Mouse (Mus musculus) spleen, adult 2 months (tissue): ENCODE data around the gene Pde8b. TPM values are rescaled to one million over a fixed set of nuclear protein-coding genes. Genes with fewer than 3 reads are reported as not detected.
"Not testable (repeated sequence)": the region's sequence is repeated elsewhere in the genome, so short reads cannot be mapped to it uniquely, and the experiment has no call there.

Experiments used
- DNase-seq, 2 experiments: peaks; one replicate each; pipeline versions ENCODE4 v3.0.0 to v3.0.0-alpha.2; 2012 to 2021; ENCODE audit warnings: low spot score in 2 of 2, low read depth in 1 of 2
- H3K27ac ChIP-seq: fragments of 200-500 bp; 2 replicates; pipeline ENCODE4 v1.5.1; 2012; ENCODE audit warnings: low read length, inconsistent platforms; ENCODE audit not compliant: insufficient read depth
- H3K27me3 ChIP-seq: fragments of 200-500 bp; 2 replicates; pipeline ENCODE4 v1.6.1; 2012; ENCODE audit warnings: mild to moderate bottlenecking, moderate library complexity, low read length, inconsistent platforms; ENCODE audit not compliant: control insufficient read depth, insufficient read depth
- H3K36me3 ChIP-seq: fragments of 200-500 bp; 2 replicates; pipeline ENCODE4 v1.6.1; 2012; ENCODE audit warnings: mild to moderate bottlenecking, low read length, inconsistent platforms; ENCODE audit not compliant: control insufficient read depth, insufficient read depth
- H3K4me1 ChIP-seq: fragments of 200-500 bp; 2 replicates; pipeline ENCODE4 v1.6.1; 2011; ENCODE audit warnings: inconsistent platforms; ENCODE audit not compliant: control insufficient read depth, insufficient read depth, insufficient read length
- H3K4me3 ChIP-seq: fragments of 200-500 bp; 2 replicates; pipeline ENCODE4 v1.5.1; 2011; ENCODE audit warnings: mild to moderate bottlenecking, inconsistent platforms; ENCODE audit not compliant: insufficient read depth, insufficient read length; ENCODE audit errors: extremely low read depth
- CTCF ChIP-seq: fragments of 200-500 bp; IDR thresholded peaks from 2 replicates; pipeline ENCODE4 v1.5.1; 2011; ENCODE audit warnings: mild to moderate bottlenecking, inconsistent platforms; ENCODE audit not compliant: insufficient read depth, insufficient read length, insufficient replicate concordance; ENCODE audit errors: extremely low read depth
- POLR2A ChIP-seq: fragments of 200-500 bp; IDR thresholded peaks from 2 replicates; pipeline ENCODE4 v1.6.1; 2011; ENCODE audit warnings: low read depth, low read length, inconsistent platforms
- WGBS: fragments of 180-500 bp; shearing (Covaris S2); methylation state at CpG from one replicate; pipeline ENCODE4 v1.1.7; 2018; 5-methylcytosine and 5-hydroxymethylcytosine counted together
- polyA plus RNA-seq: library from polyadenylated mRNA; depleted of rRNA; stranded (reverse); fragments of >200 nt; gene quantifications from 2 replicates; pipeline ENCODE4 v1.2.3, GENCODE M21; 2012

Pde8b gene
- polyA plus RNA-seq, 1 experiment, result 0.71 TPM

- no peaks in the 10 kb centered on the region for H3K27me3 ChIP-seq
- no peaks in the 10 kb centered on the region for H3K4me1 ChIP-seq
- DNase-seq, result no peak
- no peaks in the 10 kb centered on the region for H3K36me3 ChIP-seq
- no peak overlapping the region for H3K27ac ChIP-seq
- H3K4me3 ChIP-seq, result no peak overlapping the region
- TF ChIP-seq POLR2A (no peak), CTCF (no peak)
- whole genome bisulfite sequencing, result 87% methylated on average over 8 of the region's 8 CpGs
Observed at GRCm38 (mm10) chr13:95235261-95235660, 14.9 kb downstream of the Pde8b start.

- no peak for DNase-seq
- Histone ChIP-seq H3K36me3 (no peaks in the 10 kb centered on the region), H3K27ac (no peak overlapping the region), H3K4me1 (no peaks in the 10 kb centered on the region), H3K4me3 (no peak overlapping the region), H3K27me3 (no peaks in the 10 kb centered on the region)
- WGBS, result 74% methylated on average over 8 of the region's 8 CpGs
- TF ChIP-seq POLR2A (no peak), CTCF (no peak)
Observed at GRCm38 (mm10) chr13:95231366-95232138, 18.6 kb downstream of the Pde8b start.

DNA sequence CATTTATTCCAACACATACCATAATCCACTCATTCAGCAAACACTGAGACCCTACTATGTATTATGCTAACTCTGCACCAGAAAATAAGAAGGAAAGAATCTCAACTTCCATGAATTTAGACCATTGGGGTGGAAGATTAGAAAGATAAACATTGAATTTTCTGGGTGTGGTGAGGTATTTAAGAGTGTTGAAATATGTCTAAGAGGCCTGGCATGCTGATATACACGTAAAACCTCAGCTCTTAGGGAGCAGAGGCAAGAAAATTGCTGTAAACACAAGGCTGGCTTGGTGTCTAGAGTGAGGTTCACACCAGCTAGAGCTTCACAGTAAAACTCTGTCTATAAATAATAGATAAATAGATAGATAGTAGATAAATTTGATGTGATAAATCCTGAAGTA lies 19.8 kb downstream of the Pde8b start:
- Histone ChIP-seq H3K4me3 (no peak overlapping the region), H3K27ac (no peak overlapping the region), H3K4me1 (no peaks in the 10 kb centered on the region), H3K36me3 (no peaks in the 10 kb centered on the region), H3K27me3 (no peaks in the 10 kb centered on the region)
- DNase-seq, result no peak
- TF ChIP-seq POLR2A (no peak), CTCF (no peak)
- 74% methylated on average over 1 of the region's 1 CpGs for WGBS

GRCm38 (mm10) chr13:95224491-95224890 lies 25.6 kb downstream of the Pde8b start:
- Histone ChIP-seq H3K27ac (no peak overlapping the region), H3K4me1 (no peaks in the 10 kb centered on the region; the same call in 1 of the 2 replicates), H3K4me3 (no peak overlapping the region), H3K27me3 (peaks cover 4% of the 10 kb centered on the region), H3K36me3 (no peaks in the 10 kb centered on the region)
- no peak for TF ChIP-seq CTCF
- no peak for TF ChIP-seq POLR2A
- 71% methylated on average over 2 of the region's 2 CpGs for WGBS
- no peak for DNase-seq

DNA sequence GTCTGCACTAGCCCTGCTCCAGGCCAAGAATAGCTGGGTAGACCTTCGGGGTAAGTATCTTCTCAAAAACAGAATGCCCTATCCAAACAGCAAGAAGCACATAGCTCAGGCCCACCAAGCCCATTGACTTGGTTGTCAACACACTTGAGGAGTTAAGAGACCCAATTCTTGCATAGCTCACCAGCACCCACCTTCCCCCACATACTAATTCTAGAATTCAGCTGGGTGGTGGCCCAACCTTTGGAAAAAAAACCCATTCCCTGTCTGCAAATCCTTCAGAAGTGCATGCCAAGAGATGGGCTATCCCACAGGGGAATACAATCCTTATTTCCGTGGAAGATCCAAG lies 26.7 kb downstream of the Pde8b start:
- H3K27me3 ChIP-seq, result peaks cover 4% of the 10 kb centered on the region
- no peaks in the 10 kb centered on the region for H3K36me3 ChIP-seq
- no peak overlapping the region for H3K27ac ChIP-seq
- 71% methylated on average over 2 of the region's 2 CpGs for WGBS
- no peaks in the 10 kb centered on the region; the same call in 1 of the 2 replicates for H3K4me1 ChIP-seq
- no peak for DNase-seq
- H3K4me3 ChIP-seq, result no peak overlapping the region
- TF ChIP-seq CTCF, result no peak
- no peak for TF ChIP-seq POLR2A

DNA sequence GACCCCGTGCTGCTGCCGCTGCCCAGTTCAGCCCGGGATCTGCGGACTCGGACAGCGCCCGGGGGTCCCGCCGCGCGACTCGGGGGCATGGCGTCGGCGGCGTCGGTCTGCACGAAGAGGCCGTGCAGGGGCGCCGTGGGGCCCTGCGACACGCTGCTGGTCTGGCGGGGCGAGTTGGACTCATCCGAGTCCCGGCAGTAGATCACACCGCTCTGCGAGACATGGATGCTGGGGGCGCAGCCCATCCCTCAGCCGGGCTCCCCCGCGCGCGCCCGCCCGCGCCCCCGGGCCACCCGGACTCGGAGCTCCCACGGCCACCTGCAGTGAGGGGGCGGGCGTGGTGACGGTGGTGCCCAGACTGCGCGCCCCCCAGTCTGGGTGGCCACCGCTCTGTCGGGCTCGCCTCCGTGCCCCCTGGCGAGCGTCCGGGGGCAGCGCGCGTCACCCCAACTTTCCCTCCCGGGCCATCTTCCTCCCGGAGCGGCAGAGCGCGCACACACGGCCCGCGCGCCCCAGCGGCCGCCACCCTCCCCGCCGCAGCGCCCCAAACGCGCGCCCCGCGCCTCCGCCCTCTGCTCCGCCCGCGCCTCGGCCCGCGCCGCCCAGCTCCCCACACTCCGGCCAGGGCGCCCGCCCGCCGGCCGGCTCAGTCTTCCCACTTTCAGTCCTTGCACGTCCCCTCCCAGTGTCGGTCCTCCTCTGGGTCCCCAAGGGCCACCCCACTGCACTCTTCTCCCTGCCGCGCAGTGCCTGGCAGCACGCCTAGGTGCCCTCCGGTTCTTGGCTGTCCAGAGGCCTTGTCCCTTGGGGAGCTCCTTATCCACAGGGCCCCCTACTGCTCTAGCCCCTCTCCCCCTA lies 27.3 kb downstream of the Pde8b start:
- H3K36me3 ChIP-seq, result no peaks in the 10 kb centered on the region
- no peak for DNase-seq
- peaks cover 4% of the 10 kb centered on the region for H3K27me3 ChIP-seq
- WGBS, result 2% methylated on average over 79 of the region's 96 CpGs
- H3K4me1 ChIP-seq, result no peaks in the 10 kb centered on the region; the same call in 1 of the 2 replicates
- H3K4me3 ChIP-seq, result no peak overlapping the region
- no peak for TF ChIP-seq POLR2A
- no peak overlapping the region for H3K27ac ChIP-seq

- Histone ChIP-seq H3K27ac (no peak overlapping the region), H3K36me3 (no peaks in the 10 kb centered on the region), H3K27me3 (peaks cover 4% of the 10 kb centered on the region), H3K4me1 (no peaks in the 10 kb centered on the region; the same call in 1 of the 2 replicates), H3K4me3 (no peak overlapping the region)
- WGBS, result 9% methylated on average over 24 of the region's 24 CpGs
- DNase-seq, result no peak
- TF ChIP-seq POLR2A, result no peak
- no peak for TF ChIP-seq CTCF
Observed at GRCm38 (mm10) chr13:95221882-95222568, 28.1 kb downstream of the Pde8b start.

GRCm38 (mm10) chr13:95215661-95216170 lies 34.4 kb downstream of the Pde8b start:
- H3K27me3 ChIP-seq, H3K36me3 ChIP-seq, DNase-seq, H3K4me3 ChIP-seq, H3K4me1 ChIP-seq, H3K27ac ChIP-seq: not testable (repeated sequence)
- WGBS, result 74% methylated on average over 1 of the region's 1 CpGs
